Comparison of ENCODE assay signal across 18 mouse cellular contexts in the genomic region with DNA sequence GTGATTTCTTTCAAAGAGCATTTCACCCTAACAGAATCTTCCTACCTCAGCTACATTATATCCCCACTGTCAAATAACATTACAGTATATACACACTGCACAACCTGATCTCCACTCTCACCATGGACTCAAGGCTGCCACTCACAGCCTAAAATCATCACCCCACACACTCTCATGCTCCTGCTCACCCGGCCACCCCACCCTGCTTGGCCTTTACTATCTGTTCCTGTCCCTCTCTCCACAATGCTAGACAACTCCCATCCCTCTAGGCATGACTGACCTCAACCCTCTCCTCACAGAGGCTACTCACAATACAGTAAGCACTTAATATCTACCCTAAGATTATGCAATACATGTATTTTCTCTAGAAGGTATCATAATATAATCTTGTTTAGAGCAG.
"Had no signal": no experiment of that assay in that cellular context is flagged by ENCODE, and none has a peak within 500 bp of the region (broad histone marks: within the 10 kb centered on the region; RNA-seq: fewer than 3 reads in every experiment).

No protein-coding gene starts in this region.

- H3K4me3 ChIP-seq: limb, embryonic 15.5 days; megakaryocyte, embryonic 14.5 days; midbrain, embryonic 10.5 days; neural tube, embryonic 12.5 days had no signal

- H3K9me3 ChIP-seq: limb, embryonic 15.5 days; megakaryocyte, embryonic 14.5 days; neural tube, embryonic 12.5 days had no signal

- ATAC-seq: inflammation-experienced regulatory T-cells, adult 6 months; intestine, embryonic 16.5 days; liver, postnatal 0 days; lung, postnatal 0 days had no signal

- H3K4me2 ChIP-seq: limb, embryonic 15.5 days; liver, embryonic 11.5 days; lung, embryonic 14.5 days; neural tube, embryonic 12.5 days had no signal

- H3K27me3 ChIP-seq: limb, embryonic 15.5 days; megakaryocyte, embryonic 14.5 days; neural tube, embryonic 12.5 days had no signal

- H3K9ac ChIP-seq: limb, embryonic 15.5 days; liver, embryonic 14.5 days; liver, postnatal 0 days; lung, embryonic 14.5 days; neural tube, embryonic 12.5 days had no signal

- H3K27ac ChIP-seq: limb, embryonic 15.5 days; liver, embryonic 14.5 days; midbrain, embryonic 10.5 days; neural tube, embryonic 12.5 days had no signal

- DNase-seq: kidney, adult 18-20 months; kidney, adult 9 months; kidney, postnatal 36 days; layer of hippocampus, adult 9-11 months; liver, postnatal 0 days; lung, embryonic 14.5 days; lung, postnatal 36 days; thymus, adult 18-20 months; thymus, postnatal 36 days had no signal
